Mouse (Mus musculus): Measurements from ENCODE around the gene Fam133b. TPM values are rescaled to one million over a fixed set of nuclear protein-coding genes. Genes with fewer than 3 reads are reported as not detected.

Fam133b gene
- polyA plus RNA-seq (2012; rRNA removed): 24.7 and 25.4 TPM in 2 replicates

GRCm38 (mm10) chr5:3543629-3544479 is at the start of gene Fam133b:
Gene Fam133b, plus strand, starts transcription at chr5:3543833.
- H3K4me1 ChIP-seq (ENCODE audit: control insufficient read depth, insufficient read depth, low read length): peaks cover 4% of the 10 kb centered on the region
- TF ChIP-seq CTCF (IDR thresholded peaks at IDR 0.05; ENCODE audit: extremely low read depth, insufficient read depth, low read length) (peak; percentile 47), POLR2A (IDR thresholded peaks at IDR 0.05; ENCODE audit: extremely low read depth, insufficient read depth, low read length) (peak; percentile 41; the same call in 1 of the 2 replicates)
- H3K4me3 ChIP-seq (ENCODE audit: insufficient read depth, low read length): peak within 1 kb of the TSS; percentile 81
- H3K27ac ChIP-seq (ENCODE audit: insufficient read depth, low read length): peak within 1 kb of the TSS; percentile 96

- H3K4me1 ChIP-seq (ENCODE audit: control insufficient read depth, insufficient read depth, low read length): no peaks in the 10 kb centered on the region; the same call in 1 of the 2 replicates
- H3K27ac ChIP-seq (ENCODE audit: insufficient read depth, low read length): no peak overlapping the region
- TF ChIP-seq CTCF (IDR thresholded peaks at IDR 0.05; ENCODE audit: extremely low read depth, insufficient read depth, low read length) (no peak), POLR2A (IDR thresholded peaks at IDR 0.05; ENCODE audit: extremely low read depth, insufficient read depth, low read length) (no peak)
- H3K4me3 ChIP-seq (ENCODE audit: insufficient read depth, low read length): no peak overlapping the region
Measured at GRCm38 (mm10) chr5:3493968-3494367, 49.7 kb upstream of the Fam133b start.

- Histone ChIP-seq H3K4me3 (ENCODE audit: insufficient read depth, low read length) (no peak overlapping the region), H3K27ac (ENCODE audit: insufficient read depth, low read length) (no peak overlapping the region), H3K4me1 (ENCODE audit: control insufficient read depth, insufficient read depth, low read length) (no peaks in the 10 kb centered on the region)
- TF ChIP-seq CTCF (IDR thresholded peaks at IDR 0.05; ENCODE audit: extremely low read depth, insufficient read depth, low read length): no peak
- no peak for TF ChIP-seq POLR2A (IDR thresholded peaks at IDR 0.05; ENCODE audit: extremely low read depth, insufficient read depth, low read length)
Measured at GRCm38 (mm10) chr5:3494452-3495187, 49.0 kb upstream of the Fam133b start.

GRCm38 (mm10) chr5:3497505-3497925 is 46.1 kb upstream of the Fam133b start:
- no peak overlapping the region for H3K4me3 ChIP-seq (ENCODE audit: insufficient read depth, low read length)
- TF ChIP-seq POLR2A (IDR thresholded peaks at IDR 0.05; ENCODE audit: extremely low read depth, insufficient read depth, low read length): no peak
- no peak for TF ChIP-seq CTCF (IDR thresholded peaks at IDR 0.05; ENCODE audit: extremely low read depth, insufficient read depth, low read length)
- H3K4me1 ChIP-seq (ENCODE audit: control insufficient read depth, insufficient read depth, low read length): no peaks in the 10 kb centered on the region; the same call in 1 of the 2 replicates
- no peak overlapping the region for H3K27ac ChIP-seq (ENCODE audit: insufficient read depth, low read length)

GRCm38 (mm10) chr5:3500298-3500697 is 43.3 kb upstream of the Fam133b start:
- no peak overlapping the region for H3K27ac ChIP-seq (ENCODE audit: insufficient read depth, low read length)
- peaks cover 2% of the 10 kb centered on the region for H3K4me1 ChIP-seq (ENCODE audit: control insufficient read depth, insufficient read depth, low read length)
- no peak overlapping the region for H3K4me3 ChIP-seq (ENCODE audit: insufficient read depth, low read length)
- no peak for TF ChIP-seq CTCF (IDR thresholded peaks at IDR 0.05; ENCODE audit: extremely low read depth, insufficient read depth, low read length)
- TF ChIP-seq POLR2A (IDR thresholded peaks at IDR 0.05; ENCODE audit: extremely low read depth, insufficient read depth, low read length): no peak

GRCm38 (mm10) chr5:3500957-3501563 is 42.6 kb upstream of the Fam133b start:
- no peak for TF ChIP-seq CTCF (IDR thresholded peaks at IDR 0.05; ENCODE audit: extremely low read depth, insufficient read depth, low read length)
- no peak for TF ChIP-seq POLR2A (IDR thresholded peaks at IDR 0.05; ENCODE audit: extremely low read depth, insufficient read depth, low read length)
- no peak overlapping the region for H3K27ac ChIP-seq (ENCODE audit: insufficient read depth, low read length)
- H3K4me3 ChIP-seq (ENCODE audit: insufficient read depth, low read length): no peak overlapping the region

GRCm38 (mm10) chr5:3501564-3502001 is 42.0 kb upstream of the Fam133b start:
- TF ChIP-seq CTCF (IDR thresholded peaks at IDR 0.05; ENCODE audit: extremely low read depth, insufficient read depth, low read length): no peak
- no peak for TF ChIP-seq POLR2A (IDR thresholded peaks at IDR 0.05; ENCODE audit: extremely low read depth, insufficient read depth, low read length)
- H3K27ac ChIP-seq (ENCODE audit: insufficient read depth, low read length): no peak overlapping the region
- no peak overlapping the region for H3K4me3 ChIP-seq (ENCODE audit: insufficient read depth, low read length)
- H3K4me1 ChIP-seq (ENCODE audit: control insufficient read depth, insufficient read depth, low read length): peaks cover 2% of the 10 kb centered on the region

More at GRCm38 (mm10) chr5:3500957-3501563, 42.6 kb upstream of the Fam133b start:
- peaks cover 2% of the 10 kb centered on the region for H3K4me1 ChIP-seq (ENCODE audit: control insufficient read depth, insufficient read depth, low read length)

- H3K27ac ChIP-seq (ENCODE audit: insufficient read depth, low read length): peak overlapping the region; percentile 50
- TF ChIP-seq POLR2A (IDR thresholded peaks at IDR 0.05; ENCODE audit: extremely low read depth, insufficient read depth, low read length): no peak
- TF ChIP-seq CTCF (IDR thresholded peaks at IDR 0.05; ENCODE audit: extremely low read depth, insufficient read depth, low read length): no peak
- no peak overlapping the region for H3K4me3 ChIP-seq (ENCODE audit: insufficient read depth, low read length)
- H3K4me1 ChIP-seq (ENCODE audit: control insufficient read depth, insufficient read depth, low read length): peaks cover 2% of the 10 kb centered on the region
Measured at GRCm38 (mm10) chr5:3502610-3503350, 40.9 kb upstream of the Fam133b start.

Data from cortical plate, adult 2 months (tissue).